Mouse (Mus musculus) CH12F3 (cell line): Measurements from ENCODE around the gene Hepacam2.
"Not testable (repeated sequence)": the region's sequence is repeated elsewhere in the genome, so short reads cannot be mapped to it uniquely, and the experiment has no call there.

Experiments
- in situ Hi-C: fragments of 300-500 bp; cut with MboI; formaldehyde crosslinking; loops from 2 replicates; pipeline ENCODE4 v1.14.3; 2020; ENCODE audit warnings: low sequenced_read_pairs

Hepacam2 gene

GRCm38 (mm10) chr6:3468627-3469026 lies 29.5 kb downstream of the Hepacam2 start:
- in situ Hi-C loops: no loop called here

GRCm38 (mm10) chr6:3463594-3463993 lies 34.5 kb downstream of the Hepacam2 start:
- in situ Hi-C loops: no loop called here

- in situ Hi-C loops: no loop called here
Observed at GRCm38 (mm10) chr6:3463026-3463425, 35.1 kb downstream of the Hepacam2 start.

GRCm38 (mm10) chr6:3455944-3456536 lies 42.1 kb downstream of the Hepacam2 start:
- in situ Hi-C loops: no loop called here

- in situ Hi-C loops: no loop called here
Observed at GRCm38 (mm10) chr6:3454421-3454820, 43.7 kb downstream of the Hepacam2 start.

- in situ Hi-C loops: no loop called here
Observed at GRCm38 (mm10) chr6:3447404-3447803, 50.7 kb downstream of the Hepacam2 start.

GRCm38 (mm10) chr6:3443905-3444304 lies 54.2 kb downstream of the Hepacam2 start:
- in situ Hi-C loops: no loop called here

- in situ Hi-C loops: no loop called here
Observed at GRCm38 (mm10) chr6:3436087-3436486, 62.0 kb downstream of the Hepacam2 start.

- in situ Hi-C loops: not testable (repeated sequence)
Observed at GRCm38 (mm10) chr6:3430976-3431375, 67.1 kb downstream of the Hepacam2 start.

GRCm38 (mm10) chr6:3427047-3427446 lies 71.1 kb downstream of the Hepacam2 start:
- in situ Hi-C loops: no loop called here

- in situ Hi-C loops: not testable (repeated sequence)
Observed at GRCm38 (mm10) chr6:3425333-3425732, 72.8 kb downstream of the Hepacam2 start.

GRCm38 (mm10) chr6:3424613-3425277 lies 73.4 kb downstream of the Hepacam2 start:
- in situ Hi-C loops: not testable (repeated sequence)
